ENCODE assay signal across 8 mouse cellular contexts in the genomic region with DNA sequence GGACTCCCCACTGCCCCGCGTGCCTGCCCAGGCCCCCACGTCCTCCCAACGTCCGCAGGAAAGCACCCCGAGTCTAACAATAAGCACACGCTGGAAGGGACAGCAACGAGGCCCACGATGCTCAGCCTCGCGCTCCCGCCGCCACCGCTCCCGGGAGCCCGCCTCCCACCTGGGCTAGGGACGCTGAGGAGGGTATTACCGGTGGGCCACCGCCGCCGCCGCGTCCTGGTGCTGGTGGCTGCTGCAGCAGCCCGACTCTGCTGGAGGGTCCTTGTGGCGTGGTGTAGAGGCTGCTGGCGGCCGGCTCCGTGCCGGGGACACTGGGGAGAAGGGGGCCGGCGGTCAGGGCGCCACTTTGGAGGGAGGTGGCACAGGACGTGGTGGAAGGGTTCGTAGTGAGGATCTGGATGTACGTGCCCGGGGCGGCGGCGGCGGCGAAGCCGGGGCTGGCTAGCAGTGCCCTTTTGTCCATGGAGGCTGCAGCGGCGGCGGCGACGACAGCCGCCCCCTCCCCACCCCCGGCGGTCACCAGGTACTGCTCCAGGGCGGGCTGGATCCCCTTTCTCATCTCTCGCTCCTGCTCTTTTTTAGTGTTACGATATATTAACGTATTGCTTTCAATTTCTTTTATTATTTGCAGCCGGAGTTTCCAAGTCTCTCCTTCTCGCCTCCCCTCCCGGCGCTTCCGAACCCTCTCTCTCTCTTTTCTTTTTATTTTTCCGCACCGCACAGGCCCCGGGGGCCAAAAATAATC. TPM values are rescaled to one million over a fixed set of nuclear protein-coding genes. Genes with fewer than 3 reads are reported as not detected.
DNase-seq lines count a peak whose midpoint lies in the region; ATAC-seq and TF ChIP-seq lines count a peak whose summit lies in the region.

No protein-coding gene starts in this region.

- peak overlapping the region; percentile 99 for H3K9ac ChIP-seq in limb, embryonic 13.5 days
- H3K9ac ChIP-seq in stomach, postnatal 0 days (ENCODE audit: low read length) = peak overlapping the region; percentile 95

- H3K27me3 ChIP-seq in limb, embryonic 13.5 days = no peaks in the 10 kb centered on the region
- no peaks in the 10 kb centered on the region for H3K27me3 ChIP-seq in myocyte (ENCODE audit: control insufficient read depth, insufficient read depth, insufficient read length)
- no peaks in the 10 kb centered on the region for H3K27me3 ChIP-seq in stomach, postnatal 0 days (ENCODE audit: control insufficient read depth, insufficient read depth, low read length)

- peak overlapping the region; percentile 97 for H3K27ac ChIP-seq in limb, embryonic 13.5 days
- H3K27ac ChIP-seq in stomach, postnatal 0 days (replicated peaks) = peak overlapping the region; percentile 98

- H3K79me2 ChIP-seq in myocyte (ENCODE audit: control insufficient read depth, insufficient read depth) = peaks cover 37% of the 10 kb centered on the region

- no peaks in the 10 kb centered on the region for H3K36me3 ChIP-seq in limb, embryonic 13.5 days
- H3K36me3 ChIP-seq in myocyte (ENCODE audit: control insufficient read depth, insufficient read depth) = peaks cover under 1% of the 10 kb centered on the region
- no peaks in the 10 kb centered on the region for H3K36me3 ChIP-seq in stomach, postnatal 0 days (ENCODE audit: control insufficient read depth, insufficient read depth, low read length)

- TF ChIP-seq EP300 in stomach, postnatal 0 days (optimal IDR thresholded peaks at IDR 0.05) = no peak

- TF ChIP-seq POLR2A in myocyte (IDR thresholded peaks at IDR 0.05; ENCODE audit: insufficient read length, low read depth) = peak; percentile 50

- WGBS in limb, embryonic 13.5 days = under 1% methylated on average over 61 of the region's 62 CpGs
- WGBS in stomach, postnatal 0 days = 1% methylated on average over 60 of the region's 62 CpGs

- H3K4me2 ChIP-seq in limb, embryonic 13.5 days (replicated peaks) = peak overlapping the region; percentile 85
- H3K4me2 ChIP-seq in myocyte (ENCODE audit: low read depth) = peak overlapping the region; percentile 57
- peak overlapping the region; percentile 100 for H3K4me2 ChIP-seq in stomach, postnatal 0 days (replicated peaks; ENCODE audit: low read depth)

- peak; percentile 47 for DNase-seq in cerebellum, adult 11 months
- DNase-seq in cerebellum, postnatal 25 days = peak; percentile 44 to 55
- DNase-seq in gastrocnemius, postnatal 4 days (ENCODE audit: low spot score in 2 of 2) = peak; percentile 25 to 51
- peak; percentile 4 for DNase-seq in kidney, adult 11 months
- peak; percentile 69 for DNase-seq in stomach, postnatal 0 days (ENCODE audit: low spot score)

- no peaks in the 10 kb centered on the region for H3K9me3 ChIP-seq in limb, embryonic 13.5 days
- H3K9me3 ChIP-seq in stomach, postnatal 0 days (ENCODE audit: control insufficient read depth, low read length) = no peaks in the 10 kb centered on the region

- H3K4me1 ChIP-seq in limb, embryonic 13.5 days = peaks cover 36% of the 10 kb centered on the region
- 0 out of 2 replicates have a peak, but pooled peaks cover 3% of the 10 kb centered on the region for H3K4me1 ChIP-seq in stomach, postnatal 0 days (replicated peaks; ENCODE audit: control insufficient read depth, insufficient read depth)

- TF ChIP-seq CTCF in stomach, postnatal 0 days (IDR thresholded peaks at IDR 0.05; ENCODE audit: low read depth) = no peak

- peak overlapping the region; percentile 56 for H3ac ChIP-seq in myocyte (ENCODE audit: control insufficient read depth, insufficient read length)

- no peak for ATAC-seq in cerebellum, adult (ENCODE audit: insufficient number of reproducible peaks, low FRiP score, low TSS enrichment)
- ATAC-seq in limb, embryonic 13.5 days (ENCODE audit: low FRiP score, low read depth) = no peak
- no peak for ATAC-seq in stomach, postnatal 0 days (ENCODE audit: low FRiP score, low TSS enrichment)

- peak overlapping the region; percentile 95 for H3K4me3 ChIP-seq in limb, embryonic 13.5 days
- peak overlapping the region; percentile 61 for H3K4me3 ChIP-seq in myocyte
- peak overlapping the region; percentile 90 for H3K4me3 ChIP-seq in stomach, postnatal 0 days (ENCODE audit: low read depth, low read length)

TF ChIP-seq in myocyte, 11 proteins besides CTCF, POLR2A, EP300 and RAD21:
- TF ChIP-seq SRF (IDR thresholded peaks at IDR 0.05; ENCODE audit: control insufficient read depth, insufficient read length, low read depth) (no peak), E2F4 (IDR thresholded peaks at IDR 0.05; ENCODE audit: insufficient read depth) (no peak), TCF12 (IDR thresholded peaks at IDR 0.05; ENCODE audit: insufficient read depth, poor library complexity, severe bottlenecking) (no peak), MYOD1 (IDR thresholded peaks at IDR 0.05; ENCODE audit: control insufficient read depth in 1 of 3, insufficient read length in 2 of 3, low read depth in 2 of 3) (no peak), CEBPB (IDR thresholded peaks at IDR 0.05; ENCODE audit: insufficient read depth, poor library complexity, severe bottlenecking) (no peak), USF1 (IDR thresholded peaks at IDR 0.05; ENCODE audit: low read depth) (no peak), MYOG (IDR thresholded peaks at IDR 0.05; ENCODE audit: control insufficient read depth in 1 of 3, insufficient read depth in 1 of 3, insufficient read length in 2 of 3, low read depth in 2 of 3) (no peak), MAX (IDR thresholded peaks at IDR 0.05; ENCODE audit: low read depth) (no peak), TCF3 (IDR thresholded peaks at IDR 0.05; ENCODE audit: insufficient read length, low read depth) (no peak), REST (IDR thresholded peaks at IDR 0.05; ENCODE audit: insufficient read depth, insufficient read length) (no peak)

RNA-seq across cellular contexts. Expression of a gene that starts 0.6 kb away (rescaled TPM):
- total RNA-seq in gastrocnemius, postnatal 4 days (2021) = 10 to 100 TPM; 14.6 to 14.9 TPM
- 12.6 and 13.6 TPM in 2 replicates for polyA plus RNA-seq in limb, embryonic 13.5 days (2015; fragmentation: Nextera tagmentation; extraction: Ambion mirVana)
- polyA plus RNA-seq in myocyte (2012; fragmentation: generic; extraction: Trizol) = 5.6 TPM
- 2.5 and 2.6 TPM in 2 replicates for polyA plus RNA-seq in stomach, postnatal 0 days (2015; fragmentation: Nextera tagmentation; extraction: Ambion mirVana)

Comparison
In these comparisons a context has a peak if more than half of its experiments do, and no peak if none do; other contexts are left out.
1. DNase-seq: peak in every context shown above with its lines; median percentile 69 in stomach, postnatal 0 days; 50 in cerebellum, postnatal 25 days; 47 in cerebellum, adult 11 months; 38 in gastrocnemius, postnatal 4 days; 4 in kidney, adult 11 months.